Mouse (Mus musculus) hindbrain, embryonic 14.5 days (tissue): Measurements from ENCODE around the gene Hbs1l. TPM values are rescaled to one million over a fixed set of nuclear protein-coding genes. Genes with fewer than 3 reads are reported as not detected.
"Not testable (repeated sequence)": the region's sequence is repeated elsewhere in the genome, so short reads cannot be mapped to it uniquely, and the experiment has no call there.

Source experiments
- ATAC-seq: fragments of 200-750 bp; cut with Nextera tagmentation; 2 replicates; pipeline ENCODE4 v1.8.0; 2017; ENCODE audit warnings: moderate number of reproducible peaks, mild to moderate bottlenecking, moderate TSS enrichment, moderate library complexity; ENCODE audit not compliant: low FRiP score
- DNase-seq: peaks from one replicate; pipeline ENCODE4 v3.0.0-alpha.2; 2015; ENCODE audit warnings: low spot score
- H3K27ac ChIP-seq: fragments of 300-500 bp; sonication (generic); 2 replicates; pipeline ENCODE4 v1.5.1; 2014; ENCODE audit warnings: mild to moderate bottlenecking, moderate library complexity
- H3K27me3 ChIP-seq: fragments of 300-500 bp; sonication (generic); 2 replicates; pipeline ENCODE4 v1.6.1; 2014; ENCODE audit warnings: mild to moderate bottlenecking, low read length, mixed read lengths; ENCODE audit not compliant: control insufficient read depth, insufficient read depth
- H3K36me3 ChIP-seq: fragments of 300-500 bp; sonication (generic); replicated peaks from 2 replicates; pipeline ENCODE4 v1.6.1; 2014; ENCODE audit not compliant: control insufficient read depth, insufficient read depth
- H3K4me1 ChIP-seq: fragments of 300-500 bp; sonication (generic); replicated peaks from 2 replicates; pipeline ENCODE4 v1.6.1; 2014; ENCODE audit warnings: antibody characterized with exemption, low read length, mixed read lengths; ENCODE audit not compliant: control insufficient read depth, insufficient read depth
- H3K4me2 ChIP-seq: fragments of 300-500 bp; sonication (generic); replicated peaks from 2 replicates; pipeline ENCODE4 v1.6.1; 2014; ENCODE audit warnings: mild to moderate bottlenecking, moderate library complexity
- H3K4me3 ChIP-seq: fragments of 300-500 bp; sonication (generic); replicated peaks from 2 replicates; pipeline ENCODE4 v1.5.1; 2014; ENCODE audit warnings: mild to moderate bottlenecking, low read length
- H3K9ac ChIP-seq: fragments of 300-500 bp; sonication (generic); 2 replicates; pipeline ENCODE4 v1.6.1; 2014
- H3K9me3 ChIP-seq: fragments of 300-500 bp; sonication (generic); 2 replicates; pipeline ENCODE4 v1.6.1; 2016; ENCODE audit warnings: low read length; ENCODE audit not compliant: control insufficient read depth
- WGBS: fragments of 180-500 bp; shearing (Covaris S2); extraction: QIAGEN DNeasy Blood & Tissue Kit; methylation state at CpG from one replicate; pipeline ENCODE4 v1.1.7; 2014; 5-methylcytosine and 5-hydroxymethylcytosine counted together
- polyA plus RNA-seq: library from polyadenylated mRNA; unstranded; fragments of >200 nt; fragmentation: Nextera tagmentation; extraction: Ambion mirVana; gene quantifications from 2 replicates; pipeline ENCODE4 v1.2.1, GENCODE M21; 2014

The Hbs1l gene
- polyA plus RNA-seq, 1 experiment from 2014 or later: 92.5 TPM

- H3K4me2 ChIP-seq: no peak overlapping the region
- DNase-seq (no peak), ATAC-seq (no peak)
- H3K9ac ChIP-seq: no peak overlapping the region
- 85% methylated on average over 11 of the region's 11 CpGs for WGBS
- H3K27ac ChIP-seq: no peak overlapping the region
- H3K4me1 ChIP-seq: no peaks in the 10 kb centered on the region
- no peak overlapping the region for H3K4me3 ChIP-seq
- no peaks in the 10 kb centered on the region for H3K27me3 ChIP-seq
- H3K36me3 ChIP-seq: no peaks in the 10 kb centered on the region
- no peaks in the 10 kb centered on the region for H3K9me3 ChIP-seq
Observed at GRCm38 (mm10) chr10:21389075-21389474, 93.3 kb downstream of the Hbs1l start.

DNA sequence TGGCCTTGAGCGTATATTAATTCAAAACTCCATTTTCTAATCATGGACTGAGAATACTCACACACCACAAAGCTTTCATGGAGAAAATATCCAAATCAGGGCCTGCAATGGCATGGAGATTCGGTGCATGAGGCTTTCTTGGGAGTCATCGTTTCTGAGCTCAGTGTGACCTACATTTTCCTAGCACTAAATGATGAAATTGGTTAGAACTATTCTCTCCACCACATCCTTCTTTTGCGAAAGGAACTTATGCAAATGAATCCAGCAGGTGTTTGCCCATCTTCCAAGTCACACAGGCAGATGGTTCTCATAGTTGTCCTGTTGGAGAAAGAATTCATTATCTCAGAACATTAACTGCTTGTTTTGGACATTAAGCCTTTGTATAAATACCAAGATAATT lies 94.7 kb downstream of the Hbs1l start:
- Histone ChIP-seq H3K4me2 (no peak overlapping the region), H3K27me3 (no peaks in the 10 kb centered on the region), H3K4me3 (no peak overlapping the region), H3K4me1 (no peaks in the 10 kb centered on the region), H3K36me3 (no peaks in the 10 kb centered on the region), H3K9ac (no peak overlapping the region), H3K27ac (no peak overlapping the region), H3K9me3 (no peaks in the 10 kb centered on the region)
- 75% methylated on average over 4 of the region's 4 CpGs for whole genome bisulfite sequencing
- no peak for DNase-seq
- no peak for ATAC-seq

DNA sequence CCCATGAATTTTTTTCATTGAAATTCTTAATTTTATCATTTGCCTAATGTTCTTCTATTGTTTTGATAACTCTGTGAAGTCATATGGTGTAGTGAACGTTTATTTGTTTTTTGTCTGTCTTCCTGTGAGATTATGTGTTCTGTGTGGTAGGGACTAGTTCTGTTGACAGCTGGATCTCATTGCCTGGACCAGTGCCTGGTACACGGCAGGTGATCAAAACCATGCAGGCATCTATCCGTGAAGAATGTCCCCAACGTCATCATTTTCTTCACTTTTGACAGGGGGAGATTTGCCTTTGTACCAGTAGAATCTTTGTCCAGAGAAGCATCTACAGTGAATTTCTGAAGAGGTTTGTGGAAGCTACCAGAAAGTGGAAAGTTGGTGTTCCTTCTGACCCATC lies 95.5 kb downstream of the Hbs1l start:
- ATAC-seq: no peak
- Histone ChIP-seq H3K4me1 (no peaks in the 10 kb centered on the region), H3K27me3 (no peaks in the 10 kb centered on the region), H3K36me3 (no peaks in the 10 kb centered on the region), H3K4me2 (no peak overlapping the region), H3K9me3 (no peaks in the 10 kb centered on the region), H3K9ac (no peak overlapping the region), H3K27ac (no peak overlapping the region), H3K4me3 (no peak overlapping the region)
- 69% methylated on average over 4 of the region's 4 CpGs for WGBS
- DNase-seq: no peak

DNA sequence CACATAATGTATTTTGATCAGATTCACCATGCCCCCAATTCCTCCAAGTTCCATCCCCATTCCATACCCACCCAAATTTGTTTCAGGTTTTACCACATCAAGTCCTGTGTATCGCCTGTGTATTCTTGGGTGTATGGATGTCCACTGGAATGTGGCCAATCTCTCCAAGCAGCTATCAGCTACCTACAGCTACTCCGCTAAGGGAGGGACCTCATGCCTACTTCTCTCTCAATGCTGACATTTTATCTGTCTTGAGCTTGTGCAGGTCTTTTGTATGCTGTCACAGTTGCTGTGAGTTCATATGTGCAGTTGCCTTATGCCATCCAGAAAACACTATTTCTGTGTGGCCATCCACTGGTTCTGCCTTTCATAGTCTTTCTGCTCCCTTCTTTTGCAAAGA lies 97.6 kb downstream of the Hbs1l start:
- Histone ChIP-seq H3K4me3 (no peak overlapping the region), H3K27ac (no peak overlapping the region), H3K4me2 (no peak overlapping the region), H3K27me3 (no peaks in the 10 kb centered on the region), H3K9ac (no peak overlapping the region), H3K9me3 (no peaks in the 10 kb centered on the region), H3K36me3 (no peaks in the 10 kb centered on the region), H3K4me1 (no peaks in the 10 kb centered on the region)
- 94% methylated on average over 2 of the region's 2 CpGs for WGBS
- ATAC-seq (no peak), DNase-seq (no peak)

DNA sequence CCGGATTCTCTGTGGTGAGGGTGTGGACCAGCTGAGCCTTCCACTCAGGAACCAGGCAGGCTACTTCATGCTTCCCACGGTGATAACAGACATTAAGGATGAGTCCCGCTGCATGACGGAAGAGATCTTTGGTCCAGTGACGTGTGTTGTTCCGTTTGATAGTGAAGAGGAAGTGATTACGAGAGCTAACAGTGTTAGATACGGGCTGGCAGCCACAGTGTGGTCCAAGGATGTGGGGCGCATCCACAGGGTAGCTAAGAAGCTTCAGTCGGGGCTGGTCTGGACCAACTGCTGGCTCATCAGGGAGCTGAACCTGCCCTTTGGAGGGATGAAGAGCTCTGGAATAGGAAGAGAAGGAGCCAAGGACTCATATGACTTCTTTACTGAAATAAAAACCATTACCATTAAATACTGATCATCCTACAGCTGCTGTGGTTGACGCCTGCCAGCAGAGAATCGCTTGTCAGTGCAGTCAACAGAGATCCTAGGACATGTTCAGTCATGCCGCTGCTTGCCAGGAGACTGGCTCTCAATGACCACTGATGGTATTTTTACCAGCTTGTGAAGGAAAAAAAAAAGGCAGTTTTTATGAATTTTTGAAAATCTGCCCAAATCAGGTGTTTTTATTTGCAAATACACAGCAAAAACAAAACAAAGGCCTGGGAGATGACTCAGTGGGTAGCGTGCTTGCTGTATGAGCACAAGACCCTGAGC lies 99.8 kb downstream of the Hbs1l start:
- H3K4me1 ChIP-seq: no peaks in the 10 kb centered on the region
- no peaks in the 10 kb centered on the region for H3K9me3 ChIP-seq
- no peak for DNase-seq
- H3K27me3 ChIP-seq: no peaks in the 10 kb centered on the region
- WGBS: 91% methylated on average over 14 of the region's 14 CpGs
- no peaks in the 10 kb centered on the region for H3K36me3 ChIP-seq
- H3K4me3 ChIP-seq: no peak overlapping the region
- no peak overlapping the region for H3K4me2 ChIP-seq
- ATAC-seq: no peak
- no peak overlapping the region for H3K27ac ChIP-seq
- H3K9ac ChIP-seq: no peak overlapping the region

DNA sequence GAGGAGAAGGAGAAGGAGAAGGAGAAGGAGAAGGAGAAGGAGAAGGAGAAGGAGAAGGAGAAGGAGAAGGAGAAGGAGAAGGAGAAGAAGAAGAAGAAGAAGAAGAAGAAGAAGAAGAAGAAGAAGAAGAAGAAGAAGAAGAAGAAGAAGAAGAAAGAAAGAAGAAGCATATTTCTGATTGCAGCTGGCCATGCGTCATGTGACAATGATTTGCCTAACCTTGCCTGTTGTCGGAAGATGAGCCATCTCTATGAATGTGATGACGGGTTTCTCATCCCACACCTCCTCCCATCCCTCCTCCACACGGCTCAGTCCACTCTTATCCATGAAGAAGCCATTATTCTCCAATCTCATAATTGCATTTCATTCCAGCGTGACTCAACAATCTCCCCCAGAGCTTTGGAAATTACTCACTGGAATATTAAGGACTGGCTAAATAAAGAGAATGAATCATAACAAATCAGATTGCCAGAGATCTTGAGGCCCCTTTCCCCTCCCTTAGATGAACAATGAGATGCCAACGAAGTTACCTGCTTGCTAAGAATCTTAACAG lies 103.2 kb downstream of the Hbs1l start:
- not testable (repeated sequence) for H3K4me3 ChIP-seq, H3K27me3 ChIP-seq, H3K9ac ChIP-seq, H3K4me2 ChIP-seq, H3K36me3 ChIP-seq, ATAC-seq, DNase-seq, H3K4me1 ChIP-seq, H3K9me3 ChIP-seq, H3K27ac ChIP-seq
- 74% methylated on average over 6 of the region's 6 CpGs for WGBS

GRCm38 (mm10) chr10:21399622-21400021 lies 103.8 kb downstream of the Hbs1l start:
- 56% methylated on average over 8 of the region's 8 CpGs for WGBS

GRCm38 (mm10) chr10:21400031-21400430 lies 104.3 kb downstream of the Hbs1l start:
- H3K4me2 ChIP-seq: no peak overlapping the region
- H3K9ac ChIP-seq: no peak overlapping the region
- H3K27me3 ChIP-seq: no peaks in the 10 kb centered on the region
- H3K4me3 ChIP-seq: no peak overlapping the region
- 64% methylated on average over 7 of the region's 7 CpGs for WGBS
- no peaks in the 10 kb centered on the region for H3K9me3 ChIP-seq
- DNase-seq (no peak), ATAC-seq (no peak)
- no peaks in the 10 kb centered on the region; the same call in 1 of the 2 replicates for H3K4me1 ChIP-seq
- H3K27ac ChIP-seq: no peak overlapping the region
- no peaks in the 10 kb centered on the region for H3K36me3 ChIP-seq

More at GRCm38 (mm10) chr10:21399622-21400021, 103.8 kb downstream of the Hbs1l start:
- H3K4me3 ChIP-seq: no peak overlapping the region
- H3K4me2 ChIP-seq: no peak overlapping the region
- H3K9me3 ChIP-seq: no peaks in the 10 kb centered on the region
- H3K27ac ChIP-seq: no peak overlapping the region
- no peaks in the 10 kb centered on the region for H3K36me3 ChIP-seq
- no peaks in the 10 kb centered on the region for H3K27me3 ChIP-seq
- H3K9ac ChIP-seq: no peak overlapping the region
- H3K4me1 ChIP-seq: no peaks in the 10 kb centered on the region; the same call in 1 of the 2 replicates
- DNase-seq (no peak), ATAC-seq (no peak)

DNA sequence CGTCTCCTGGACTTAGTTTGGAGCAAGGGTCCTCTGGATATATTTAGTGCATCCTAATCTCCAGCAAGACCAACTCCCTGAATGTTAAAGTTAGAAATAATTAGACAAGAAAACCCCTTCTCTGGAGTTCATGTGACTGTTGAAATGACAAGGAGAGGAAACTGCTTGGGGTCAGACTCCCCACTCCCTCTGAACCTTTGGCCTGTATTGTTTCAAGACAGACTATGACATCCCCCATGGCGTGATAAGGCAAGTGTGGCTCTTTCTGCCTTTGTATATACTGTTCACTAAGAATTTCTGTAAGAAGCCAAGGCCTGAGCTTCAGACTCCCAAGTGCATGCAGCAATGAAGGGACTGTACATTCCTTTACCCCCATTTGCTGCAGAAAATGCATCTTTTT lies 104.7 kb downstream of the Hbs1l start:
- DNase-seq (no peak), ATAC-seq (no peak)
- H3K27me3 ChIP-seq: no peaks in the 10 kb centered on the region
- no peaks in the 10 kb centered on the region for H3K9me3 ChIP-seq
- H3K27ac ChIP-seq: no peak overlapping the region
- no peaks in the 10 kb centered on the region; the same call in 1 of the 2 replicates for H3K4me1 ChIP-seq
- no peak overlapping the region for H3K4me3 ChIP-seq
- H3K9ac ChIP-seq: no peak overlapping the region
- WGBS: 48% methylated on average over 2 of the region's 2 CpGs
- H3K4me2 ChIP-seq: no peak overlapping the region
- H3K36me3 ChIP-seq: no peaks in the 10 kb centered on the region
